Mouse (Mus musculus): Measurements from ENCODE around the gene Olfr706. TPM values are rescaled to one million over a fixed set of nuclear protein-coding genes. Genes with fewer than 3 reads are reported as not detected.

Olfr706 gene
- polyA plus RNA-seq, 1 experiment from 2014 or later, result not detected

Other genes with a start within 250 kb of the Olfr706 start
- not detected in 2 replicates for gene Olfr693, start 207.6 kb downstream of the Olfr706 start, polyA plus RNA-seq (2015; fragmentation: Nextera tagmentation; extraction: Ambion mirVana)
- not detected in 2 replicates for gene Olfr694, start 196.3 kb downstream of the Olfr706 start, polyA plus RNA-seq (2015; fragmentation: Nextera tagmentation; extraction: Ambion mirVana)
- gene Olfr695, start 171.8 kb downstream of the Olfr706 start, polyA plus RNA-seq (2015; fragmentation: Nextera tagmentation; extraction: Ambion mirVana), result not detected in 2 replicates
- not detected in 2 replicates for gene Olfr697, start 145.7 kb downstream of the Olfr706 start, polyA plus RNA-seq (2015; fragmentation: Nextera tagmentation; extraction: Ambion mirVana)
- not detected in 2 replicates for gene Olfr698, start 132.8 kb downstream of the Olfr706 start, polyA plus RNA-seq (2015; fragmentation: Nextera tagmentation; extraction: Ambion mirVana)
- not detected in 2 replicates for gene Olfr699, start 95.0 kb downstream of the Olfr706 start, polyA plus RNA-seq (2015; fragmentation: Nextera tagmentation; extraction: Ambion mirVana)
- not detected in 2 replicates for gene Olfr700, start 79.3 kb downstream of the Olfr706 start, polyA plus RNA-seq (2015; fragmentation: Nextera tagmentation; extraction: Ambion mirVana)
- gene Olfr701, start 74.0 kb downstream of the Olfr706 start, polyA plus RNA-seq (2015; fragmentation: Nextera tagmentation; extraction: Ambion mirVana), result not detected in 2 replicates
- gene Olfr702, start 54.3 kb downstream of the Olfr706 start, polyA plus RNA-seq (2015; fragmentation: Nextera tagmentation; extraction: Ambion mirVana), result not detected in 2 replicates
- not detected in 2 replicates for gene Olfr703, start 44.8 kb downstream of the Olfr706 start, polyA plus RNA-seq (2015; fragmentation: Nextera tagmentation; extraction: Ambion mirVana)
- not detected in 2 replicates for gene Olfr704, start 25.0 kb downstream of the Olfr706 start, polyA plus RNA-seq (2015; fragmentation: Nextera tagmentation; extraction: Ambion mirVana)
- gene Olfr705, start 11.3 kb downstream of the Olfr706 start, polyA plus RNA-seq (2015; fragmentation: Nextera tagmentation; extraction: Ambion mirVana), result not detected in 2 replicates
- not detected in 2 replicates for gene Olfr707, start 13.1 kb upstream of the Olfr706 start, polyA plus RNA-seq (2015; fragmentation: Nextera tagmentation; extraction: Ambion mirVana)
- not detected in 2 replicates for gene Olfr1532-ps1, start 19.8 kb upstream of the Olfr706 start, polyA plus RNA-seq (2015; fragmentation: Nextera tagmentation; extraction: Ambion mirVana)
- gene Olfr709-ps1, start 44.1 kb upstream of the Olfr706 start, polyA plus RNA-seq (2015; fragmentation: Nextera tagmentation; extraction: Ambion mirVana), result not detected in 2 replicates
- gene Olfr710, start 60.1 kb upstream of the Olfr706 start, polyA plus RNA-seq (2015; fragmentation: Nextera tagmentation; extraction: Ambion mirVana), result not detected in 2 replicates
- not detected in 2 replicates for gene Olfr6, start 75.8 kb upstream of the Olfr706 start, polyA plus RNA-seq (2015; fragmentation: Nextera tagmentation; extraction: Ambion mirVana)
- not detected in 2 replicates for gene Olfr711, start 87.3 kb upstream of the Olfr706 start, polyA plus RNA-seq (2015; fragmentation: Nextera tagmentation; extraction: Ambion mirVana)
- gene Olfr2, start 117.9 kb upstream of the Olfr706 start, polyA plus RNA-seq (2015; fragmentation: Nextera tagmentation; extraction: Ambion mirVana), result not detected in 2 replicates
- gene Olfr713, start 143.0 kb upstream of the Olfr706 start, polyA plus RNA-seq (2015; fragmentation: Nextera tagmentation; extraction: Ambion mirVana), result not detected in 2 replicates
- not detected in 2 replicates for gene Olfr714, start 182.8 kb upstream of the Olfr706 start, polyA plus RNA-seq (2015; fragmentation: Nextera tagmentation; extraction: Ambion mirVana)
- not detected in 2 replicates for gene Olfr17, start 205.1 kb upstream of the Olfr706 start, polyA plus RNA-seq (2015; fragmentation: Nextera tagmentation; extraction: Ambion mirVana)
- gene Olfr715b, start 222.2 kb upstream of the Olfr706 start, polyA plus RNA-seq (2015; fragmentation: Nextera tagmentation; extraction: Ambion mirVana), result not detected in 2 replicates
- gene Olfr715, start 242.9 kb upstream of the Olfr706 start, polyA plus RNA-seq (2015; fragmentation: Nextera tagmentation; extraction: Ambion mirVana), result not detected in 2 replicates